Mouse (Mus musculus): ENCODE results near the gene Mars.

DNA sequence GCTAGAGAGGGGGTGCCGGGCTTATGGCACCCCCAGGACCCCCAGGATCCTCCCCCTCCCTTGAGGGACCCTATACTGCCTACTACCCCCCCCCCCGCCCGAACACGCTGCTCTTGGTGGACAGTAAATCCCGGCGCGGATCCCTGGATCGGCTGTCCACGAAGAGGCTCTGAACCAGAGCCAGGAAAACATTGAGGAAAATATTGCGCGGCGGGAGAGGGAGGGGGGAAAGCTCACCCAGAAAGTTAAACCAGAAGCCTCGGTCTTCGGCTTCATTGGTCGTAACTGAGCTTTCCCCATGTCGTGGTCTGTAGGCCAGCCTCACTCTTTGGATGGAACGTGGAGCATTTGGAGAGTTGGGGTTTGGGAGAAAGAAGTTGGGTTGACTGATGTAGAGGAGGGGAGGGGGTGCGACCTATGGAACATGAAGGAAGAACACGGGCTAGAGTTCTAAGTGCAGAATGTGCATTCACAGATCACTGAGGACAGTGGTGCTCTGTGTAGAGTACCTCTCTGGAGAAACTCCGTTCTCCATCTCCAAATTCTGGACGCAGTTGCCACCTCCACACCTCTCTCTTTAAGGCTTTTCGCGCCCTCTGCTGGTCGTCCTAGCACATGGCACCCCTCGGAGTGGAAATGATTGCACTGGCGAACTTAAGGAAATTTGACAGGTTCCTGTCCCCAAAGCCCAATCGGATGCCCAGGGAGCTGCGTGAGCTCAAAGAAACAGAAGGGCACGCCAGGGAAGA lies 30.5 kb upstream of the Mars start, which contains the start of gene Gli1:
- TF ChIP-seq CTCF (IDR thresholded peaks at IDR 0.05; ENCODE audit: control insufficient read depth, insufficient read depth, insufficient read length) (peak; percentile 73), FOSL1 (IDR thresholded peaks at IDR 0.05; ENCODE audit: insufficient read depth, low read length, poor library complexity, severe bottlenecking) (no peak), MYOD1 (IDR thresholded peaks at IDR 0.05; ENCODE audit: control insufficient read depth, insufficient read length, low read depth) (no peak), MAX (IDR thresholded peaks at IDR 0.05) (peak; percentile 79), USF1 (IDR thresholded peaks at IDR 0.05; ENCODE audit: low read depth) (no peak)

Measured in C2C12 (cell line).